In the genomic region with DNA sequence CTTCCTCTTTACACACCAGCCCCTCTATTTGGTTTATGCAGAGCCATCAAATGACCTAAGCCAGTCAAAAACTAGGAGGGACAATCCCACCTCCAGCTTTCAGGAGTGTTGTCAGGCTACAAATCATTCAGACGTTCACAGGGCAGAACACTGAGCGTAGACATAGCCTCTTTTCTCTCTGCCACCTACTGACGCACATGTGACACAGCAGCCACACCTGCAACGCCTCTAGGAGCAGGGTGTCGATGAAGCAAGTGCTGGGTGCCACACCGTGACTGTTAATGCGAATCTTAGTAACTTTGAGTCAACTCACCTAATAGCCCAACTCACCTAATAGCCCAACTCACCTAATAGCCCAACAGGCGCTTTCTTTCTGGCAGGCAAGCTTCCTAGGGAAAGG, we compare ENCODE assay signal across 7 mouse cellular contexts. TPM values are rescaled to one million over a fixed set of nuclear protein-coding genes. Genes with fewer than 3 reads are reported as not detected.
A peak's percentile ranks its signal among the peaks of the same experiment; 100 is the strongest.
DNase-seq lines count a peak whose midpoint lies in the region; ATAC-seq and TF ChIP-seq lines count a peak whose summit lies in the region.

No protein-coding gene starts in this region.

- WGBS in forebrain, embryonic 10.5 days, result 15% methylated on average over 8 of the region's 8 CpGs
- 5% methylated on average over 8 of the region's 8 CpGs for WGBS in intestine, embryonic 14.5 days
- WGBS in liver, postnatal 0 days (ENCODE audit: insufficient replicate concordance), result 4% methylated on average over 8 of the region's 8 CpGs
- 5% methylated on average over 8 of the region's 8 CpGs for WGBS in neural tube, embryonic 15.5 days

- no peak for TF ChIP-seq EP300 in MEL (IDR thresholded peaks at IDR 0.05; ENCODE audit: low read depth in 1 of 2, low read length in 2 of 2)
- TF ChIP-seq EP300 in liver, postnatal 0 days (IDR thresholded peaks at IDR 0.05; ENCODE audit: low read depth), result no peak

- H3K36me3 ChIP-seq in MEL (ENCODE audit: control insufficient read depth in 1 of 2, insufficient read depth in 2 of 2, low read length in 2 of 2), result peaks cover 14 to 17% of the 10 kb centered on the region in 2 experiments
- peaks cover 52% of the 10 kb centered on the region for H3K36me3 ChIP-seq in forebrain, embryonic 10.5 days (replicated peaks)
- peaks cover 49% of the 10 kb centered on the region for H3K36me3 ChIP-seq in intestine, embryonic 14.5 days (ENCODE audit: control insufficient read depth, insufficient read depth, low read length)
- peaks cover 33% of the 10 kb centered on the region for H3K36me3 ChIP-seq in liver, postnatal 0 days (replicated peaks; ENCODE audit: insufficient read depth, low read length)
- peaks cover 40% of the 10 kb centered on the region for H3K36me3 ChIP-seq in neural tube, embryonic 15.5 days

- TF ChIP-seq POLR2A in MEL (IDR thresholded peaks at IDR 0.05; ENCODE audit: control insufficient read depth in 1 of 2, insufficient read depth in 1 of 2, low read depth in 1 of 2, low read length in 2 of 2, poor library complexity in 1 of 2), result peak in 1 of 2 experiments; percentile 21; a peak in 1 of 4 replicates

- TF ChIP-seq RAD21 in MEL (IDR thresholded peaks at IDR 0.05; ENCODE audit: low read depth, low read length), result no peak

- TF ChIP-seq CTCF in MEL (IDR thresholded peaks at IDR 0.05 in 2 of 3, conservative IDR thresholded peaks at IDR 0.05 in 1 of 3; ENCODE audit: control insufficient read depth in 1 of 3, insufficient read depth in 1 of 3, low read depth in 2 of 3, low read length in 3 of 3, poor library complexity in 1 of 3, severe bottlenecking in 1 of 3), result peak; percentile 32 to 36 (median 32); a peak in 5 of 6 replicates
- TF ChIP-seq CTCF in liver, postnatal 0 days (IDR thresholded peaks at IDR 0.05; ENCODE audit: low read depth), result peak; percentile 79

- H3K4me3 ChIP-seq in MEL (ENCODE audit: control insufficient read depth in 1 of 2, insufficient read depth in 1 of 2, low read depth in 2 of 2, low read length in 2 of 2), result peak overlapping the region; percentile 82 to 98
- peak overlapping the region; percentile 79 for H3K4me3 ChIP-seq in forebrain, embryonic 10.5 days
- peak overlapping the region; percentile 97 for H3K4me3 ChIP-seq in intestine, embryonic 14.5 days (ENCODE audit: low read depth, low read length)
- peak overlapping the region; percentile 82 for H3K4me3 ChIP-seq in liver, postnatal 0 days (ENCODE audit: low read depth, low read length)
- H3K4me3 ChIP-seq in neural tube, embryonic 15.5 days (replicated peaks), result peak overlapping the region; percentile 83

- peak overlapping the region; percentile 98 for H3K9ac ChIP-seq in MEL (ENCODE audit: control insufficient read depth, low read depth, low read length, poor library complexity, severe bottlenecking)
- peak overlapping the region; percentile 97 for H3K9ac ChIP-seq in intestine, embryonic 14.5 days (ENCODE audit: low read length)
- H3K9ac ChIP-seq in liver, postnatal 0 days (replicated peaks), result peak overlapping the region; percentile 95
- H3K9ac ChIP-seq in neural tube, embryonic 15.5 days (replicated peaks), result peak overlapping the region; percentile 88

- intact Hi-C loops in left cerebral cortex, postnatal 14 days (cut with DNase I), result no loop called here

- peak overlapping the region; percentile 91 for H3K4me2 ChIP-seq in intestine, embryonic 14.5 days (ENCODE audit: low read length)
- H3K4me2 ChIP-seq in liver, postnatal 0 days (ENCODE audit: low read depth, low read length), result peak overlapping the region; percentile 79
- peak overlapping the region; percentile 72 for H3K4me2 ChIP-seq in neural tube, embryonic 15.5 days

- peaks cover 0 to 27% of the 10 kb centered on the region in 2 experiments; a peak in 2 of 4 replicates for H3K4me1 ChIP-seq in MEL (ENCODE audit: control insufficient read depth in 1 of 2, insufficient read depth in 2 of 2, low read length in 2 of 2)
- H3K4me1 ChIP-seq in forebrain, embryonic 10.5 days, result peaks cover 53% of the 10 kb centered on the region
- H3K4me1 ChIP-seq in intestine, embryonic 14.5 days (replicated peaks; ENCODE audit: control insufficient read depth, insufficient read depth, low read length), result peaks cover 23% of the 10 kb centered on the region
- H3K4me1 ChIP-seq in liver, postnatal 0 days (ENCODE audit: insufficient read depth), result peaks cover 24% of the 10 kb centered on the region
- peaks cover 49% of the 10 kb centered on the region for H3K4me1 ChIP-seq in neural tube, embryonic 15.5 days

- ATAC-seq in intestine, embryonic 14.5 days (replicated peaks; ENCODE audit: low FRiP score, low TSS enrichment, low read depth), result 0 out of 2 replicates have a peak, but pooled peaks have one; percentile 30
- peak; percentile 79 for ATAC-seq in liver, postnatal 0 days
- peak; percentile 58; the same call in 1 of the 2 replicates for ATAC-seq in neural tube, embryonic 15.5 days (ENCODE audit: low FRiP score)

- H3K9me3 ChIP-seq in MEL (replicated peaks; ENCODE audit: insufficient read depth, low read length), result no peaks in the 10 kb centered on the region
- no peaks in the 10 kb centered on the region for H3K9me3 ChIP-seq in forebrain, embryonic 10.5 days
- no peaks in the 10 kb centered on the region for H3K9me3 ChIP-seq in intestine, embryonic 14.5 days (ENCODE audit: control insufficient read depth, low read length)
- no peaks in the 10 kb centered on the region for H3K9me3 ChIP-seq in liver, postnatal 0 days (ENCODE audit: low read length)
- H3K9me3 ChIP-seq in neural tube, embryonic 15.5 days (replicated peaks), result no peaks in the 10 kb centered on the region

- peaks cover 25% of the 10 kb centered on the region for H3K79me2 ChIP-seq in MEL (ENCODE audit: control insufficient read depth, insufficient read depth, low read length, poor library complexity)

- H3K27me3 ChIP-seq in MEL (ENCODE audit: control insufficient read depth in 1 of 2, insufficient read depth in 2 of 2, low read length in 2 of 2), result no peaks in the 10 kb centered on the region
- no peaks in the 10 kb centered on the region for H3K27me3 ChIP-seq in forebrain, embryonic 10.5 days (ENCODE audit: poor library complexity, severe bottlenecking)
- no peaks in the 10 kb centered on the region for H3K27me3 ChIP-seq in intestine, embryonic 14.5 days (replicated peaks; ENCODE audit: control insufficient read depth, insufficient read depth, low read length)
- H3K27me3 ChIP-seq in liver, postnatal 0 days (ENCODE audit: insufficient read depth, low read length), result no peaks in the 10 kb centered on the region
- H3K27me3 ChIP-seq in neural tube, embryonic 15.5 days (replicated peaks), result no peaks in the 10 kb centered on the region

- peak; percentile 83 for DNase-seq in CD4-positive, CD25-positive, alpha-beta regulatory T cell, adult 2 months (ENCODE audit: low read depth, low spot score)
- peak; percentile 73 for DNase-seq in MEL (ENCODE audit: low read depth, low spot score)
- DNase-seq in forebrain, embryonic 10.5 days (ENCODE audit: extremely low spot score, low spot score), result no peak
- no peak for DNase-seq in intestine, embryonic 14.5 days (ENCODE audit: low spot score)
- DNase-seq in liver, postnatal 0 days, result peak; percentile 71
- no peak for DNase-seq in left cerebral cortex, postnatal 14 days (ENCODE audit: low spot score in 2 of 2)

- H3K27ac ChIP-seq in MEL (ENCODE audit: control insufficient read depth, low read depth, low read length), result peak overlapping the region; percentile 90
- H3K27ac ChIP-seq in forebrain, embryonic 10.5 days, result peak overlapping the region; percentile 93
- peak overlapping the region; percentile 76; the same call in 1 of the 2 replicates for H3K27ac ChIP-seq in intestine, embryonic 14.5 days (ENCODE audit: low read depth)
- H3K27ac ChIP-seq in liver, postnatal 0 days (ENCODE audit: low read depth), result peak overlapping the region; percentile 86
- H3K27ac ChIP-seq in neural tube, embryonic 15.5 days (replicated peaks), result peak overlapping the region; percentile 49; the same call in 1 of the 2 replicates

RNA-seq across cellular contexts. Expression of a gene that starts 10.8 kb away (rescaled TPM):
- total RNA-seq in MEL (2012; rRNA removed), result 0.33 and 0.42 TPM in 2 replicates
- polyA plus RNA-seq in MEL (2012; ENCODE audit: insufficient read depth in 1 of 2, insufficient read length in 2 of 2, low read depth in 1 of 2, low replicate concordance in 2 of 2, missing spikeins in 1 of 2), result under 1 TPM in 1 of 2 experiments, not detected in 1; 0.67 TPM
- polyA plus RNA-seq in forebrain, embryonic 10.5 days (2016; fragmentation: Nextera tagmentation; extraction: Ambion mirVana), result 44.1 and 49.4 TPM in 2 replicates
- 39.7 and 41.3 TPM in 2 replicates for polyA plus RNA-seq in intestine, embryonic 14.5 days (2014; fragmentation: Nextera tagmentation; extraction: Ambion mirVana)
- 0.48 and 0.56 TPM in 2 replicates for polyA plus RNA-seq in liver, postnatal 0 days (2015; fragmentation: Nextera tagmentation; extraction: Ambion mirVana)
- polyA plus RNA-seq in neural tube, embryonic 15.5 days (2015; fragmentation: Nextera tagmentation; extraction: Ambion mirVana), result 121 and 145 TPM in 2 replicates
- 10 to 100 TPM; 80.3 TPM for total RNA-seq in left cerebral cortex, postnatal 14 days (2021)

RNA-seq across cellular contexts. Expression of a gene that starts 32.0 kb away (rescaled TPM):
- total RNA-seq in MEL (2012; rRNA removed), result not detected in 2 replicates
- not detected for polyA plus RNA-seq in MEL (2012; ENCODE audit: insufficient read depth in 1 of 2, insufficient read length in 2 of 2, low read depth in 1 of 2, low replicate concordance in 2 of 2, missing spikeins in 1 of 2)
- polyA plus RNA-seq in forebrain, embryonic 10.5 days (2016; fragmentation: Nextera tagmentation; extraction: Ambion mirVana), result not detected in 2 replicates
- polyA plus RNA-seq in intestine, embryonic 14.5 days (2014; fragmentation: Nextera tagmentation; extraction: Ambion mirVana), result not detected in 2 replicates
- polyA plus RNA-seq in liver, postnatal 0 days (2015; fragmentation: Nextera tagmentation; extraction: Ambion mirVana), result 0.14 TPM in 1 of 2 replicates, not detected in the other
- polyA plus RNA-seq in neural tube, embryonic 15.5 days (2015; fragmentation: Nextera tagmentation; extraction: Ambion mirVana), result not detected in 2 replicates
- total RNA-seq in left cerebral cortex, postnatal 14 days (2021), result not detected

RNA-seq across cellular contexts. Expression of a gene that starts 34.9 kb away (rescaled TPM):
- 21.0 and 22.3 TPM in 2 replicates for total RNA-seq in MEL (2012; rRNA removed)
- polyA plus RNA-seq in MEL (2012; ENCODE audit: insufficient read depth in 1 of 2, insufficient read length in 2 of 2, low read depth in 1 of 2, low replicate concordance in 2 of 2, missing spikeins in 1 of 2), result 10 to 100 TPM in 1 of 2 experiments, not detected in 1; 42.4 TPM
- 10.1 and 10.2 TPM in 2 replicates for polyA plus RNA-seq in forebrain, embryonic 10.5 days (2016; fragmentation: Nextera tagmentation; extraction: Ambion mirVana)
- 47.5 and 53.8 TPM in 2 replicates for polyA plus RNA-seq in intestine, embryonic 14.5 days (2014; fragmentation: Nextera tagmentation; extraction: Ambion mirVana)
- polyA plus RNA-seq in liver, postnatal 0 days (2015; fragmentation: Nextera tagmentation; extraction: Ambion mirVana), result 215 and 221 TPM in 2 replicates
- 5.5 and 13.6 TPM in 2 replicates for polyA plus RNA-seq in neural tube, embryonic 15.5 days (2015; fragmentation: Nextera tagmentation; extraction: Ambion mirVana)
- 1 to 10 TPM in 1 of 2 experiments, under 1 TPM in 1; 0.72 to 1.3 TPM for total RNA-seq in left cerebral cortex, postnatal 14 days (2021)

RNA-seq across cellular contexts. Expression of a gene that starts 52.6 kb away (rescaled TPM):
- total RNA-seq in MEL (2012; rRNA removed), result 0.15 TPM in 1 of 2 replicates, not detected in the other
- not detected for polyA plus RNA-seq in MEL (2012; ENCODE audit: insufficient read depth in 1 of 2, insufficient read length in 2 of 2, low read depth in 1 of 2, low replicate concordance in 2 of 2, missing spikeins in 1 of 2)
- not detected in 2 replicates for polyA plus RNA-seq in forebrain, embryonic 10.5 days (2016; fragmentation: Nextera tagmentation; extraction: Ambion mirVana)
- polyA plus RNA-seq in intestine, embryonic 14.5 days (2014; fragmentation: Nextera tagmentation; extraction: Ambion mirVana), result not detected in 2 replicates
- polyA plus RNA-seq in liver, postnatal 0 days (2015; fragmentation: Nextera tagmentation; extraction: Ambion mirVana), result not detected in 2 replicates
- not detected in 2 replicates for polyA plus RNA-seq in neural tube, embryonic 15.5 days (2015; fragmentation: Nextera tagmentation; extraction: Ambion mirVana)
- not detected for total RNA-seq in left cerebral cortex, postnatal 14 days (2021)

RNA-seq across cellular contexts. Expression of a gene that starts 59.3 kb away (rescaled TPM):
- 73.9 and 95.4 TPM in 2 replicates for total RNA-seq in MEL (2012; rRNA removed)
- polyA plus RNA-seq in MEL (2012; ENCODE audit: insufficient read depth in 1 of 2, insufficient read length in 2 of 2, low read depth in 1 of 2, low replicate concordance in 2 of 2, missing spikeins in 1 of 2), result 100 to 1,000 TPM in 1 of 2 experiments, not detected in 1; 125 TPM
- 89.9 and 96.4 TPM in 2 replicates for polyA plus RNA-seq in forebrain, embryonic 10.5 days (2016; fragmentation: Nextera tagmentation; extraction: Ambion mirVana)
- 129 and 135 TPM in 2 replicates for polyA plus RNA-seq in intestine, embryonic 14.5 days (2014; fragmentation: Nextera tagmentation; extraction: Ambion mirVana)
- 49.6 and 53.0 TPM in 2 replicates for polyA plus RNA-seq in liver, postnatal 0 days (2015; fragmentation: Nextera tagmentation; extraction: Ambion mirVana)
- 76.5 and 94.1 TPM in 2 replicates for polyA plus RNA-seq in neural tube, embryonic 15.5 days (2015; fragmentation: Nextera tagmentation; extraction: Ambion mirVana)
- total RNA-seq in left cerebral cortex, postnatal 14 days (2021), result 10 to 100 TPM; 68.5 to 78.9 TPM

Comparison
In these comparisons a context has a peak if more than half of its experiments do, and no peak if none do; other contexts are left out.
1. DNase-seq: peak in CD4-positive, CD25-positive, alpha-beta regulatory T cell, adult 2 months (single experiment), MEL (single experiment) and liver, postnatal 0 days (single experiment); none in forebrain, embryonic 10.5 days (single experiment), intestine, embryonic 14.5 days (single experiment) and left cerebral cortex, postnatal 14 days (0 of 2).
2. RNA of a gene that starts 10.8 kb away (polyA plus RNA-seq): 121 to 145 TPM in neural tube, embryonic 15.5 days, 44.1 to 49.4 TPM in forebrain, embryonic 10.5 days and 39.7 to 41.3 TPM in intestine, embryonic 14.5 days; 0.67 TPM in MEL and 0.48 to 0.56 TPM in liver, postnatal 0 days; every median in the first group is over 10 times any median in the second.
3. Peak in every context shown above with its lines, with median percentiles within 50 percentile points of each other: H3K27ac ChIP-seq, H3K4me3 ChIP-seq, H3K9ac ChIP-seq, ATAC-seq and H3K4me2 ChIP-seq.